Mouse (Mus musculus) lung, postnatal 4 days (tissue): ENCODE data around the gene Usp36.

ENCODE experiments used
- DNase-seq, 2 experiments: peaks; one replicate each; pipeline ENCODE4 v3.0.0; 2021

The Usp36 gene

GRCm38 (mm10) chr11:118297967-118298366 is 7.9 kb upstream of the Usp36 start:
- no peak for DNase-seq

GRCm38 (mm10) chr11:118295026-118295425 is 5.0 kb upstream of the Usp36 start:
- no peak for DNase-seq

DNA sequence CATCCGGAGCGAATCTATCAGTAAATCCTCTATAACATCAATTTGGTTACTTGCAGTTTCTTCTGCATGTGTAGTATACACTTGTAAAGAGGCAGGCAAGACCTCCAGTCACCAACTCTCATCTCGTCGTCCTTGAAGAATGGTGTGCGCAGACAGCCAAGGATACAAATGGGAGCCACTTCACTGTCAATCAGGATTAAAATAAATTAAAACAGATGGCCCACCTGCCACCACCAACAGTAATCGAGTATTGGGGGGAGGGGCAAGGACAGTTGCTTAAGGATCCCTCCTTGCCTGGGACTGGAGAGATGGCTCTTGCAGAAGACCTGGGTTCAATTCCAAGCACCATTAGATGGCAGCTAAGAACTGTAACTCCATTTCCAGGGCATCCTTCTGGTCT is 2.6 kb upstream of the Usp36 start:
- no peak for DNase-seq

DNA sequence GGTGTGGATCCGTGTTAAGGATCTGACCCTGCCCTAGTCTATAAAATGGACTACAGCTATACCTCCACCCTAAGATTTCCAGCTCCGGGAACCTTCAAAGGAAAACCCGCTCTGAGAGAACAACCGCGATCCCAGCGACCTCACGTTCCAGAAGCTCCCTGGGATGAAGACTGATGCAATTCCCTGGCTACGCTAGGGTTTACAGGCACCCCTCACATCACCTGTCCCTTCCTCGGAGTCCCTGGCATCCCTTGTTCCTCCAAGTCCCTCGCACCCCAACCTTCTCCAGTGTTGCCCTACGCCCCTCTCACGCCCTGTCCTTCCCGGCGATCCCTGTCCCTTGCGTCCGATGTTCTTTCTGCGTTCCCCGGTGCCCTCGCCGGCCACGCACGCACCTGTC is 482 bp downstream of the Usp36 start:
- no peak for DNase-seq

DNA sequence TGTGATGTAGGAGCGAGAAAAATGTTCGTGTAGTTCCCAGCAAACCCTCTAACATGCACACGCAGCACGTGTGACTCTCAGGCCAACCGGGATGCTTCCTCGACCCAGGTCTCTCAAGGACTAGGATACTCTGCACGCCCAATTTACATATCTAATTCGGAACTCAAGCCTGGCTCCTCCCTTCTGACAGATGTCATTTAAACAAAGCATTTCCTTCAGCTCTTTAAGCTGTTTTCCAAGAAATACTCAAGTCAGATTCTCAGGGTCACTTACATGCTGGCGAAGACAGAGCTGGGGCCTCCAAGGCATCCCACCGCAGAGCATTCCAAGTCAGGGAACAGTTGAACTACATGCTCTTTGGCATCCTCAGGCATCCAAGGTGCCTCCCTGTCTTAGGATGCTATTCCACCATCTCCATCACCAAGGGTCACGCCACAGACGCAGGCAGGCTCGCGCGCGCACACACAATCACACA is 970 bp downstream of the Usp36 start:
- no peak for DNase-seq

DNA sequence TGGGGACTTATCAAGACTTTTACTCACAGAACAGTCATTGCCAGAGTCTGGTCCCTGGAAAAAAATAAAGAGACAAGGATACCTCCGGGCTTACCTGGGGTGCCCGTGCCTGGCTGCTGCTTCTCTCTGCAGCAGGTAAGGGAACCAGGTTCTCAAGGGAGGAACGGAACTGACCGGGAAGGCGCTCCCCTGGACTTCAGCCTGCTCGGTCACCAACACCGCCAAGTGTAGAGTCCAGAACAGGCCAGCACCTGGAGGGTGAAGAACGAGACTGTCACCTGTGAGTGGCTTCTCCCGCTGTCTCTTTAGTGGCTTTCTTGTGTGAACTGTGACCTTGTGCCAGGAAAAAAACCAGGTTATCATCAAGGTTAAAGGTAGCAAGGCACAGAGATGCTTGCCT is 2.5 kb downstream of the Usp36 start:
- DNase-seq, result no peak

DNA sequence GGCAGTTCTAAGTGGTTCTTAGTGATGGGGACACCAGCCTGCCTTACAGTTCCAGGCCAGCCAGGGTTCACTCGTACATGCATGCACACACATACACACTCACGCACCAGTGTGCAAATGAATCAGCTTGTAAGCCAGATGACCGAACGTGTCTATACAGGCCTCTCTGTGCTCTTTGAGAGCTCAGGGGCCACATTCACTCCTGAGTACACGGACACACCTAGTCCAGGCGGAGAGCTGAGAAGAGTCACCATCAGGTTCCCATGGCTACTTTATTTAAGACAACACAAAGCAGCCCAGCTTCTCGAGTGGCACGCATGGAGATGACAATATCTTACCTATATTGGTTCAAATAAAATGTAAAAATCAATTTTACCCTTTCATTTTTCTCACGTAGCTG is 3.6 kb downstream of the Usp36 start:
- no peak for DNase-seq

DNA sequence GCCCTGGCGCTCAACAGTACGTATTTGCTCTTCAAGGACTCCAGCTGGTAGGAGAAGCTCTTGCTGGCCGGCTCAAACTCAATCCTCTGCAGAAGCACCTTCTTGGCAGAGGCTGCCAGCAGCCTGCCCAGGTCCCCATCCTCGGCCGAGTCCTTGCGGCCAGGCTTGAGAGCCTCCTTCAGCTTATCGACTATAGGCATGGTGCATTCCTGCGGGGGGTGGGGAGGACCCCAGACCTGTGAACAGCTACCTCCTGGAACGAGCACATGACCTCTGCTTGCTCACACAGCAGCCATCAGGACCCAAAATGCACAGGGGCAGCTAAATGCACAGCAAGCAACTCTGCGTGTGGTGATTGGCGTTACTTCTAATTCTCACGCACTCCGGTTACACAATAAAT is 4.3 kb downstream of the Usp36 start:
- peak; percentile 74 to 91 for DNase-seq

- no peak for DNase-seq
Observed at GRCm38 (mm10) chr11:118280218-118280617, 9.8 kb downstream of the Usp36 start.

- no peak for DNase-seq
Observed at GRCm38 (mm10) chr11:118276328-118276727, 13.7 kb downstream of the Usp36 start.

DNA sequence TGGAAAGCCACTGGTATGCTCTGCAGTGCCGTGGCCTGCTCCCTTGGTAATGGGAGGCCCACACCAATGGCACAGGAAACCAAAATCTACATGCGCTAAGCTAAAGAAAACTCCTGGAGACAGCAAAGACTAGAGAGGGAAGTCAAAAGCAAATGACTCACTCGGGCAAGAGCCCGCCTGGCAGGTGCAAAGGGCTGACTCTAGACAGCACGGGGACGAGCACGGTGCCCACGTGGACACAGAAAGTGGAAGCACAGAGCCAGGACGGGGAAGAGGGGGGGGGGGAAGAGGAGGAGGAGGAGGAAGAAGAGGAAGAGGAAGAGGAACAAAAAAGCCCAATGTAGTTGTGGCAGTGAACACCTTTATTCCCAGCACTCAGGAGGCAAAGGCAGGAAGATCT is 15.0 kb downstream of the Usp36 start:
- DNase-seq, result no peak

- peak in 1 of 2 experiments; percentile 40 for DNase-seq
Observed at GRCm38 (mm10) chr11:118269827-118270226, 20.2 kb downstream of the Usp36 start.

GRCm38 (mm10) chr11:118266666-118267046 is 23.4 kb downstream of the Usp36 start:
- no peak for DNase-seq

- DNase-seq, result no peak
Observed at GRCm38 (mm10) chr11:118266044-118266665, 23.9 kb downstream of the Usp36 start.

GRCm38 (mm10) chr11:118265621-118266020 is 24.4 kb downstream of the Usp36 start:
- DNase-seq, result no peak

- DNase-seq, result no peak
Observed at GRCm38 (mm10) chr11:118263146-118263545, 26.9 kb downstream of the Usp36 start.

DNA sequence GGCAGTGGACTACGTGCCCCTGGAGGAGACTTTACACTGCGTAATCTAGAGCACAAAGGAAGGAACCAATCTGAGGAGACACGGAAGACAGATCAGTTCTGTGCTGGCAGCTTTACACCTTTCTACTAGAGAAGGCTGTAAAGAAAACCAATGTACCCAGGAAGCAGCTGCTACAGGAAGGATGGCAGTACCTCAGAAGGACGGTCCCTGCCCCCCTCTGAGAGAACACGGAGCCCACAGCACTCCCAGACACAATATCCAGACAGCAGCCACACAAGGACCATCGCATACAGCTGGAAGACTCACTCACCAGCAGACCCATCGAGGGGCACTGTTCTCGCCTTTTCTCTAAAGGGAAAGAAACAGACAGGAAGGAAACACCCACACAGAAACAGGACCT is 30.0 kb downstream of the Usp36 start:
- DNase-seq, result no peak

DNA sequence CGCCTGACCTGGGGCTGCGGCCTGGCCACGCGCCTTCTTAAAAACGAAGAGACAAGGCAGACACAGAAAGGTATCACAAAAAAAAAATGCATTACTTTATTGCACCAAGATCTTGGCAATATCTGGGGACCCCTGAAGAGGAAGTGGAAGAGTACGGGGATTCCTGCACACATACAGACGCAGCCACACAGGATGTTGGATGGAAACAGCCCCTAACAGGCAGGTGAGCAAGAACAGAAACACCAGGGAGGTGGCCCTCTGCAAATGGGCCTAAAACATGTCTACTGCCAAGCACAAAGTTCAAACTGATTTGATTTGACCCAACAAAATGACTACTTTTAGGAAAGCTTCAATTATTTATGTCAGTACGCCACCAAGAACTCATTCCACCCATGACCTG is 30.5 kb downstream of the Usp36 start:
- DNase-seq, result no peak

DNA sequence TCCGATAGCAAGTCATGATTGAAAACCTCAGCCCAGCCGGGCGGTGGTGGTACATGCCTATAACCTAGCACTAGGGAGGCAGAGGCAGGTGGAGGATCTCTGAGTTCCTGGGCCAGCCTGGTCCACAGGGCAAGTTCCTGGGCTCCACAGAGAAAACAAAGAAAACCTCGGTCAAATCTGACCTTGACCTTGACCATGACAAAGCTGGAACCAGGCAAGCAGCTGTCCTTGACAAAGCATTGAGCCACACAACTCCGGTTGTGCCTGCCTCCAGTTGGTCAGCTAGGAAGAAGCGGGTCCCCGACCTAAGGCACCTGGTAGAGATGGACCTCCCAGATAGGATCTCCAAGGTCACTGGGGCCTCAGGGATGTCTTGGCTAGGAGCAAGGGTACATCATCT is 33.7 kb downstream of the Usp36 start:
- DNase-seq, result no peak

- DNase-seq, result peak; percentile 81 to 90
Observed at GRCm38 (mm10) chr11:118254159-118254951, 35.7 kb downstream of the Usp36 start.

DNA sequence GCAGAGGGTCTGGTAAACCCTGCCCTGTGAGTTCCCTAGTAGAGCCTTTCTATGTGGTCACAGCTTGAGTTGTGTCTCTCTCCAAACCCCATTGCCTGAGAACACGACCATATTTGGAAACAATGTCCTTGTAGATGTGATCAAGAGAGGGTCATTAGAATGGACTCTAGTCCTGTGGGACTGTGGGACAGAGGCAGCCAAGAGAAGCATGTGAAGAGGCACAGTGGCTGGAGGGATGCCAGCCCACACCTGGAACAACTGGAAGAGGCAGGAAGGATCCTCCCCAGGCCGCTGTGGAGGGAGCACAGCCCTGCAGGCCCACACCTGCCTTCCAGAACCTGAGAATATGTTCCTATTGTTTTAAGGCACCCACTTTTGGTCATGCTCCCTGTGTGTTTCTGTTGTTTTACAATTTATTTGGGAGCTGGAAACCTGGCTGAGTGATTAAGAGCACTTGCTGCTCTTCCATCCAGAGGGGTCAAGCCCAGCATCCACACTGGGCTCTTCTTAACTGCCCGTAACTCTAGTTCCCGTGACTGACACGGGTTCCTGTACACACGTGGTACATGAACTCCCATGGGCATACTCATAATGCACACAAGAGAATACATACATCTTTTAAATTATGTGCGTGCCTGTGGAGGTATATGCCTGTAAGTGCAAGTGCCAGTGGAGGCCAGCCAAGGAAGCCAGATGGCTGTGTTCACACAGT is 36.4 kb downstream of the Usp36 start:
- DNase-seq, result no peak

GRCm38 (mm10) chr11:118249012-118249383 is 41.0 kb downstream of the Usp36 start:
- no peak for DNase-seq

GRCm38 (mm10) chr11:118248150-118249011 is 41.7 kb downstream of the Usp36 start, which contains the start of gene Cyth1:
TSS of gene Cyth1 (minus strand) at chr11:118248592.
- DNase-seq, result peak; percentile 100
